Mouse (Mus musculus): Measurements from ENCODE around the gene Fgd3. TPM values are rescaled to one million over a fixed set of nuclear protein-coding genes. Genes with fewer than 3 reads are reported as not detected.

Gene Fgd3
- total RNA-seq, 2 experiments from 2014 or later = 5.0 to 5.9 TPM

DNA sequence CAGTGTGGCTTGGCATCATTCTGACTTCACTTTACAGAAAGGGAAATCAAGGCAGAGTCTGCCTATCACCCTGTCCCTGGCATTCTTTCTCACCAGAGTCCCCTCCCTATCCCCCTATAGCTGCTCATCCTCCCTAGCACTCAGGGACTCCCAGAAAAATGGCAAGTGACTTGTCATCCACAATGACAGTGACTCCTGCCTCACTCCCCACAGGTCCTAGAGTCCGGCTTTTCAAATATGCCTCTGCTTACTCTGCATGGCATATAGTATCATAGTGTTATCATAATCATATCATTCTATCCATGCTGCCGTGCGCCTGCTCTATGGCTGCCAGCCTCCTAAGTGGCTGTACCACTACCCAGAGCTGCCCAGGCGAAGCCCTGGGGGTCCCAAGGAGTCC lies 11.9 kb downstream of the Fgd3 start:
- no peak for DNase-seq (ENCODE audit: low spot score in 2 of 2)

DNA sequence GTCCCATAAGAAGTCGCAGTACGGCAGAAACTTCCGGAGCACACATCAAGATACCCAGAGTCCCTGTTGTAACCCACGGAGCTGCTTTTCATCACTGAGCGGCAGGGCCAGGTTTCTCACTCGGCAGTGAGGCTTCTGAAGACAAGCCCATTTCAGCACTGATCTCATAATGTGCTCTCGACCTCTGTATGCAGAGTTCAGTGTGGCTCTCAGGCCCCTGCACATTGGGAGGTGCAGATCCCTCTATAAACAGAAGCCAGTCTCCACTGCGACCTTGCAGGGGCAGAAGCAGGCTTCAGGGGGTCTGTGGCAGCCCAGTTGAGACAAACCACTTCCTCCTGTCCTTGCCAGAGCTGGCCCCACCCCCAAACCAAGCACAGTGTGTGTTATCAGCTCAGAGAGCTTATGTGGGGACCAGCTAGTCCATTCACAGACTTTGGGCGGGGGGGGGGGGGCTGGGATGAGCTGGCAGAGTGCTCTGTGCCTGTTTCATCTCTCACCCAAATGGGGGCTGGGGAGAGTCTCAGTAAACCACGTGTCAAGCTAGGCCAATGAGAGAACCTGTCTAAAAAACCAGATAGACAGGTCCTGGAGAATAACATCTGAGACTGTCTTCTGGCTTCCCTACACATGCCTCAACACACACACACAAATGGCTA lies 12.7 kb downstream of the Fgd3 start:
- no peak for DNase-seq (ENCODE audit: low spot score in 2 of 2)

DNA sequence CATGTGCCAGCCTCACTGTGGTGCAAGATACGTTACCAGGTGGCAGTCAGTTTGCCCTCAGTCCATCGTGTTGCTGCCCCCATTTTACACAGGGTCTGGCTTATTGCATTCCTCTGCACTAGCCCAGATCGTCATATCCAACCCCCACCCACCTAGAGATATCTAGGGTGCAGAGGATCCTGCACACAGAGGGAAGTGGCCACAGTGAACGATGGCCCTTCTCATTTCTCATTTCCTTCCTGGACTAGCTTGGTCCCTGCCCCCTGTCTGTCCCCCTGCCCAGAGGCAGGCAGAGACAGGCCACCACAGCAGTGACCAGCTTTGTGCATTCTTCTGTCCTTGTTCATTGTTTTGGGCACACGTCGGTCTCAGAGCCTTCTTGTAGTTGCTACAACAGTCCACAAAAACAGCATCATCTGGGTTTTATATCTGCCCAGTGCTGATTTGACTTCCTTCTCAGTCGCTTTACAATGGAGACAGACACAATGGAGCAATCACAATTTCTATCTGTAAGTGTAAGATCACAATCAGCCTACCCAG lies 13.3 kb downstream of the Fgd3 start:
- no peak for DNase-seq (ENCODE audit: low spot score in 2 of 2)

DNA sequence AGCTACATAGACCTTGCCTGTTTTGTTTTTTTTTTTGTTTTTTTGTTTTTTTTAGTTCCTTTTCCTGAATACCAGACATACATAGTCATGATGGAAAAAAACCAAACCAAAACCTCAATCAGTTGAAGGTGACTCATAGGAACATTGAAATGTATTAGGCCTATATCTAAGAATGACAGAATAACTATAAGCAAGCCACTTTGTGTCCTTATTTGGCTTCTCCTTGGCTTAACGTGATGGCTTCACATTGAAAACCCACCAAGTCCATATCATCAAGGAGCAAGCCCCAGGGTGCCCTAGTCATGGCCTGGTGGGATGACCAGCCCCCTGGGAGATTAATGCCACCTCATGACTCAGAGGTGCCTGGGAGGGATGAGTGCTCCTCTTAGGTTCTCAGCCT lies 19.3 kb downstream of the Fgd3 start:
- no peak for DNase-seq (ENCODE audit: low spot score in 2 of 2)

DNA sequence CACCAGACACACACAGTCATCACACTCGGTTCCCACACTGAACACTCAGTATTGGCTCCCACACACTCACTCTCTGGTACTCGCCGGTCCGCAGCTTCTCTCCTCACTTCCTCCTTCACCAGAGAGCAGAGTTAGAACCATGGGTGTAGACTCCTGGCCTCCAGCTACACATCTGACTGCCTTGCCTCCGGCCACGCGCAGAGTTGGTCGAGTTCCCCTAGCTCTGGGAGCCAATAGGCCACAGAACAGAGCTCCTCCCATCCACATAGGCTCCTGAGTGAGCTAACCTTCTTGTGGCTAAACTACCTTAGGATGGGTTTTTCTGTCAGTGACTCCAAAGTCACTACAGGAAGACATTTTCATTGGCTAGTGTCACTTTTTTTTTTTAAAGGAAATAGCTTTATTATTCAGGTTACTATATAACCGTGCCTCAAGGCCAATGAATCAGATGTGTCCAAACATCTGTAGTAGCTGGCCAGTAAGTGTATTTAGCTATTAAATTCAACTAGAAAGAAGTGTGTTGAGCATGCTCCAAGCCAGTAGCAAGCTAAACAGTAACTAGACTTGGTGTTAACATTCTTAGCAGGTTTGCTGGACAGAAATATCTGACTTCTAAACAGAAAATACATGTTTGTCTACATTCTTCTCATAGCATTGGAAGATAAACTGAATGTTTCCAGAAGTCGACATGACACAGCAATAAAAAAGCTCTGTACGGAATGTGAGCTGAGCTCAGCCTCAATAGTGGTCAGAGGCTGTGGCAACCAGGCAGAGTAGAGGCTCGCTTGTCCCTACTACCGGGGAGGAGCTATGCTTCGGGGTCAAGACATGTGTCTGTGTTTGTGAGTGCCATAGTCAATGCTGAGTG lies 21.4 kb downstream of the Fgd3 start:
- DNase-seq (ENCODE audit: low spot score in 2 of 2) = no peak

DNA sequence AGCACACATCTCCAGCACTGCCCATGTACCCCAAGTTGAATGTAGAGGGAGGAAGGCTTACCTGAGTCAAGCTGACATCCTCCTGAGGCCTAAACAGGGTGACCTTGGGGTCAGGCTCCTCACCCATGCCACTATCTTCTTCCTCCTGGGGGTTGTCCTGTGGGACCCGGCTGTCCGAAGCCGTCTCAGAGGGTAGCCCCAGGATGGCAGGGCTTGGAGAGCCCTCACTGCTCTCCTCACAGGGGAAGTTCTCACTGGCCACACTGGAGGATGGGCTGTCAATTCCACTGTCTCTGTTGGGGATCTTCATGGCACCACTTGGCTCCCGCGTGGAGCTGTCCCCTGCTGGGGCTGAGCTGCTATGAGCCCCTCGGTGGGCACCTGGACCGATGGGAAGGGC lies 23.8 kb downstream of the Fgd3 start:
- DNase-seq (ENCODE audit: low spot score in 2 of 2) = no peak

DNA sequence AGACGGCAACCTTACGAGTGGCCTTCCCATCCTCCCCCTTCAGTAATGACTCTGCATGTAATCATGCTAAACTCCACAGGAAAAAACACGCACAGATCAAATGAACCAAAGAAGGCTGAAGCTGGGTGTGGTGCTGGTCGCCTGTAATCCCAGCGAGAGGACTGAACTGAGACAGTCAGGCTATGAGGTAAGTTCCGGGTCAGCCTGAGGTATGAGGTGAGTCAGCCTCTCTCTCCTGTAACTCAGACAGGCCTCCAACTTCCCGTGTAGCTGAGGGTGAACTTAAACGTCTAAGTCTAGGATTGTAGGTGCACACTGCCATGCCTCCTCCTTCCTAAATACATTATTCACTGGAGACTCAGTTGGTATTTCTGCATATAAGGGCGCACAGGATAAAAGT lies 26.0 kb downstream of the Fgd3 start:
- DNase-seq (ENCODE audit: low spot score in 2 of 2) = no peak

DNA sequence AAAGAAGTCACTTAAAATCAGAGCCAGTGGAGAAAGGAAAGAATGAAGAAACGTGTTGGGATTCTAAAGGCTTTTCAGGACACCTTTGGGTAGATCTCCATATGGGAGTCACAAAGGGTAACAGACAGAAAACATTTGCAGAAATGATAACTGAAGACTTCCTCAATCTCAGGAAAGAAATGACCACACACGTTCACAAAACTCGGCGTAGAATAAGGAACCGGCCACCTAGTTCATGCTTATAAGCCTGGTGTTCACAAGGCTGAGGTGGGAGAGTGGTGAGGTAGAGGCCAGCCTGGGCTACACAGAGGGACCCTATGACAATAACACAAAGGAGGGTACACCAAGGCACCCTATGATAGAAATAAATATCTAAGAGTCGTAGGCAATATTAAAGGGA lies 28.2 kb downstream of the Fgd3 start:
- no peak for DNase-seq (ENCODE audit: low spot score in 2 of 2)

DNA sequence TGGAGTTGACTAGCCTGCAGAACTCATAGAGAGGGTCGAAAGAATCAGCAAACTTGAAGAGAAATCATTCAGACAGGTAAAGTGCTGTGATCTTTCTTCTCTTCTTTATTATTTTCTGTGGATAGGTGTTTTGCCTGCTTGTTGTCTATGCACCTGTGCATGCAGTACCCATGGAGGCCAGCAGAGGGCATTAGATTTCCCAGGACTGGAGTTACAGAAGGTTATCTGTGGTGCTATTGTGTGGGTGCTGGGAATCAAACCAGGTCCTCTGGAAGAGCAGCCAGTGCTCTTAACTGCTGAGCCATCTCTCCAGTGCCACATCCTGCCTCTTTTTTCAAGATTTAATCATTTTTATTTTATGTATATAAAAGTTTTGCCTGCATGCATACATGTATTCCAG lies 28.7 kb downstream of the Fgd3 start:
- no peak for DNase-seq (ENCODE audit: low spot score in 2 of 2)

DNA sequence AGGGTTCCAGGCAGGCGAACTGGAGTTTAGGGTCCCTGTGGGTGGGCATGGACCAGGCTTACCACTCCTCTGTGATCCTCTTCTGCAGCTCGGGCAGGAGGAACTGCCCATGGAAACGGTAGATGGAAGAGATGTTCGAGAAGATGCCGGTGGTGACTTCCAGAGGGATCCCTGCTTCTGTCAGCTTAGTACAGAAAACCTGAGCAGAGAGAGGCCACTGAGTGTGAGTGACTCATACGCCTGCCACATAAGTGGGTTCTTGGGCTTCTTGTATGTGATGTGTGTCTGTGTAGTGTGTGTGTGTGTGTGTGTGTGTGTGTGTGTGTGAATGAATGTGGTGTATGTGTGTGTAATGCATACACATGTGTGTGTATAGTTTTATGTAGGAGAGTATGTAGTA lies 32.9 kb downstream of the Fgd3 start:
- no peak for DNase-seq (ENCODE audit: low spot score in 2 of 2)

DNA sequence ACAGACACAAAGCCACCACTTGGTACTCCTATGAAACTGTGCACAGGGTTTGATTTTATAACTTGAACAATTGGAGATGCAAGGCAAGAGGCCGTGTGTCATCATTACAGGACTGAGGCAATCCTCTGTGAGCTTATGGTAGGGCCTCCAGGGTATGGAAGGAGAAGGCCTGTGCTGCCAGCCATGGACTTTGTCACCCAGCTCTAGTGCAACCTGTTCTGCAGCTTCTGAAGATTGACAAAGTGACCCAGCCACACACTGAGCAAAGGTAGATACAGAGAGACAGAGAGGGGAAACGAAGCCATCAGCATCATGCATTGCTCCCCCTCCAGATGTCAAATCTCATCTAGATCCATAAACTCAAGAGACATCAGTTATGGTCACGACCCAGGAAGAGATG lies 33.4 kb downstream of the Fgd3 start:
- DNase-seq (ENCODE audit: low spot score in 2 of 2) = no peak

DNA sequence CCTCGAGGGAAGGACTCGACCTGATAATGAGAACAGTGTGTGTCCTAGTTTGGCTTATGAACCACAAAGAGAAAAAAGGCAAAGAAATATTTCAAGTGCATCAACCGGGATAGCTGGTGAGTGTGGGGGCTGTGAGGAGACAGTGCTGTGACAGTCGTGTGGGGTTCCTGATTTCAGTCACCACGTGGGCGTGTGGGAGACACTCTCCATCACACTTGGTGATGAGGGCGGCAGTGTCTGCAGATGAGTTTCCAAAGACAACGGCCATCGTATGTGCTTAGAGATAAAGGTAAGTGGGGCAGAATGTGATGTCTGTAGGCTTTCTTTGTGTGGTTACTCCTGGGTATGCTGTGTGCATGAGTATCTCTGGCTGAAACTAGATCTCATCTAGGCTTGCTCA lies 36.4 kb downstream of the Fgd3 start:
- DNase-seq (ENCODE audit: low spot score in 2 of 2) = peak; percentile 18 to 49

DNA sequence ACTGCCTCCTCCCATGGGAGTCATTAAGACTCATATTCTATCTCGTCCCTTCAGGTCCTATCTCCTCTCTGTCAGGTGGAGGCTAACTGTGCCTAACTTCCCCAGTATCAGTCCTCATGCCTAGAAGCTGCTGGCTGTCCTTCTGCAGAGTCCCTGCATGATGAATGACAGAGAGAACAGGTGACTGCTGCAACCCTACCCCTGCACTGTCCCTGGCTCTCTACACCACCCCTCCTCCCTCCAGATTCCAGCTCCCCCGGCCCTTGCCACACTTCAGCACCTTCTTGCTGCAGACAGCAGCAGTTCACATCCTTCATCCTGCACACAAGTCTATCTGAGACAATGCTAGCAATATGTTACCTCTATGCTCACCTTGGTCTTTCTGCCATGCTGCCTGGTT lies 37.9 kb downstream of the Fgd3 start:
- DNase-seq (ENCODE audit: low spot score in 2 of 2) = no peak

DNA sequence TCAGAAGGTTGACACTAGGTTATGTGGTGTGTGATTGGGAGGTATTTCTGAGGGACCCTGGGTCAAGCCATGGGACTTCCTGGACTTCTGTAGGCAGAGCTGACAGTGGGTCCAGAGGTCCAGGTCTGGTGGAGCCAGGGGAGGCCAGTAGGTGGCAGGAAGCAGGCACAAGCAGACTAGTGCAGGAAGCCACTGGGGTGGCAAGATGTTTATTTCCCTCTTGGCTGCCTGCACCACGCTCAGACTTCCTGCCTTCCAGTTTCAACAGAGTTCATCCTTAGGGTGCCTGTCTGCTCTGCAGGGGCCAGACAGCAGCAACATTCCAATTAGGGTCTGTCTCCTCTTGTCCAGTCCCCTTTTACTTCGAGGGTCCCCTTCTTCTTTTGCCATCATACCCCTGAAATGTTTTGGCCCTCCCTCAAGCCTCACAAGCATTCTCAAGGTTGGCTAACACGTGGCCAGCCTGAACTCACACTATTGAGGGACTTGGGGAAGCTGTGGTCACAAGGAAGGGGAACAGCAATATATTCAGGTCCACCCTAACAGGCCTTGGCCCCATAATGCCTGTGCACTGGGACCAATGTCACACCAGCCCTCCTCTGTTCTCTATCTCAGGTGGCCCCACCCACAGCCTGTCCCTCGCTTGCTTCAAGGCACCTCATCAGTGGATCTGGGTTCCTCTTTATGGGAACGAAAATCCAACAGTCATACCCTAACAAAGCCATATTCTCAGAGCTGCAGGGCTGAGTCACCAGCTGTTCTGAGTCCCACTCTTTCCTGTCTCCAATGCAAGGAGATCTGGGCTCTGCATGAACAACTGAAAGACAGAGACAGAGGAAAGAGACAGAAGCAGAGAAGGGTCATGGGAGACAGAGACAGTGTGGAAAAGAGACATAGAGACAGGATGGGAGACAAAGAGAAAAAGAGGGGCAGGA lies 48.0 kb downstream of the Fgd3 start:
- DNase-seq (ENCODE audit: low spot score in 2 of 2) = peak; percentile 18 to 20

DNA sequence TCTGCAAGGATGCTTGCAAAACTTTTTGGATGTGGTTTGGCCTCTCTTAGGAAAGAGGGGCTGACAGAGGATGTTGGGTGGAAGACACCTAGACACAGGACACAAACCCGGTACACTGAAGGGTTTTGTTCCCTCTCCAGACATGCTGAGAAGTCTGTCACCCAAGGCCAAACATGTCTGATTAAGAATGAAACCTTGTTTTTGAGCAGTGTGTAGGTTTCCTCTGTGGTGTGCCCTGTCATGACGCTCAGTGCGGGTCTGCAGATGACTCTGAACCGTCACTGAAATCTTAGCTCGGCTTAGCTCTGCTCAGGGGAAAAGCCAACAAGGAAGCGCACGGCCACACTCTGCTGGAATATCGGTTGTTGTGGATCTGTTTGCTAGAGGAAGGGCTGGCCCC lies 49.6 kb downstream of the Fgd3 start:
- DNase-seq (ENCODE audit: low spot score in 2 of 2) = no peak

DNA sequence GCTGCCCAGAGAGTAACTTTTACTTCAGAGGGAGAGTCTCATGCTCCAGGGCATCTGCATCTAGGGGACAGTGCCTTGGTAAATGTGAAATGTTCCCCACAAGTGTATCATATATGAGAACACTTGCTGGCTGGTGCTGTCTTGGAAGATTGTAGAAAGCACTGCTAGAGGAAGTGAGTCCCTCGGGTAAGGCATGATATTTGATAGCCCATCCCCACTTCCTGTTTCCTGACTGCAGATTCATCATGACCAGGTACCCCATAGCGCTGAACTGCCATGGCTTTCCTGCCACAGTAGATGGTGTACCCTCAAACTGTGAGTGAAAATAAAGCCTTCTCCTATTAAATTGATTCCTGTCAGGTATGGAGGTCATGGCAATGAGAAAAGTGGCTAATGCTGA lies 52.5 kb downstream of the Fgd3 start:
- no peak for DNase-seq (ENCODE audit: low spot score in 2 of 2)

DNA sequence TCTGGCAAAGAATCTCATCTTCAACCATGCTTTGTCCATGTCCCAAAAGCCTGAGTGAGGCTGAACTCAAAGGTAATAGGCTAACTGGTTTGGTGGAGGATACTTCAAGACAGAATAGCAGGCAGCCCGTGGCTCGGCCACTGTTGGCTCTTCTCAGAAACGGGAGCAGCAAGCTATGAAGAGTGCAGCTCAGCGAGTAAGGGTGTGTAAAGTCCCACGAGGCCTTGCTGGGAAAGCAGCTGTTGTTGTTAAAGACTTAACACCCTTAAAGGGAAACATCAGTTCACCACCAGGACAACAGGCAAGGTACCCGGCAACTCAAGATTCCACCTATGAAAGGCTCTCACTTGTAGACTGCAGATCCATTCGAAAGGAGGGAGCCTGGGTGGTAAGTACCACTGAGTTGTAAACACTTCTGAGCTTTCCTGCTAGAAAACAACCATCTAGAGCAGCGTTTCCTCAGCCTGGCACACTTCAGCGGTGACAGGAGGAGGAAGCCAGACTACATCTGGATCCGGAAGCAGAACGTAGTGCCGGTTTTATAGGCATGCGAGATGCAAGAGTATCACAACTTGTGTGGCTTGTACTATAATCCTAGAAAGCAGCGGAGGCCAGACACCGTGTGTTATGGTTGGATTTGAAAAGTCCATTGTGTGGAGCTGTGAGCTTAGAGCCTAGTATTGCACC lies 59.9 kb downstream of the Fgd3 start:
- no peak for DNase-seq (ENCODE audit: low spot score in 2 of 2)

DNA sequence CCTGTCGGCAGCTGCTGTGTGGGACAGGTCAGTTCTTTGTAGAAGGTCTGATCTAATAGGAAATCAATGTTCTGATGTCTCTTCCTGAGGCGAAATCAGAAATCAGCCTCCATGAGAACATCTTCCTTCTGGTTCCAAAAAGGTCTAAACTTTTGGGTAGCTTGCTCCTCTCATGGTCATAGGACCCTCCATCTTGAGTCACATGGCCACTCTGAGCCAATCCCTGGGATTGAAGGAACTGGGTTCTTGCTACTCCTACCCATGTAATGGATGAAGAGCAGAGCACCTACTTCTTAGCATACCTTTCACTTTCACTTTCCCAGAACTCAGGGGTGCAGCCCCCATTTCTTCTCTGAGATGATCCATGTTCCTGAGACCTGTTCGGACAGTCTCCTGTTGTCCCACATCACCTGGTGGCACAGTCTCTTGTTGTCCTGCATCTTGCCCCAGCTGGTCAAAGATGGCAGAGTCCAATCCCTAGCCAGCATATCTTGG lies 62.2 kb downstream of the Fgd3 start:
- no peak for DNase-seq (ENCODE audit: low spot score in 2 of 2)

DNA sequence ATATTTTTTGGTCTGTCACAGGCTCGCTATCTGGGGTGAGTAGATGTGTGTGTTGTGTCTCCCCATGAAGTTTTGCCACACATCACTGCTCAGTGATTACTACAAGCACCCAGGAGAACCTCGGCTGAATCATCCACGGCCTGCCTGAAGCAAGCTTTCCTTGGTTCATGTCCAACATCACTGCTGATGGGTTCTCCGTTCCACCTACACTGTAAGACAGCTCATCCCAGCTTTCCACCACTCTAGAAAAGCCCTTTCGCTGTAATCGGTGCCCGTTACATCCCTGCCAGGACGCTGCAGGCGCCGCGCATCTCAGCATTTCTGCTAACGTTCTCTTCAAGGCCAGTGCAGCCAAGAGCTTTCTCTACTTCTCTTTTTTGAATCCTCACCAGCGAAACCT lies 67.4 kb downstream of the Fgd3 start:
- DNase-seq (ENCODE audit: low spot score in 2 of 2) = peak; percentile 42 to 43

DNA sequence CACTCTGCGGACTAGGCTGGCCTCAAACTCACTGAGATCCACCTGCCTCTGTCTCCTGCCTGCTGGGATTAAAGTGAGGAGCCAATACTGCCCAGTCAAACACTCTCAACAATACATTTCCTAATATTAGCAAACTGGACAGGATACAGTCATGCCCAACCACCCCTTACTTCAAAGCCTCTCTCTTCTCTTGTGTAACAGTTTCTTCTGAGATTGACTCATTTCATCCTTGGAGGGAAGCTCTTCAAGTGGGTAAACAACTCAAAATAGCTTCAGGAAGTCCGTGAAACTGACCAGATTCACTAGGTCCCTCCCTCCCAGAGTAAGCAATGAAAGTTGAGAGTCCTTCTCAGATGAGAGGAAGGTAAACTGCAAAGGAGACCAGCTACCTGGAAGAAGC lies 68.0 kb downstream of the Fgd3 start:
- no peak for DNase-seq (ENCODE audit: low spot score in 2 of 2)
